Comparison of ENCODE assay signal across 7 mouse cellular contexts in the genomic region with DNA sequence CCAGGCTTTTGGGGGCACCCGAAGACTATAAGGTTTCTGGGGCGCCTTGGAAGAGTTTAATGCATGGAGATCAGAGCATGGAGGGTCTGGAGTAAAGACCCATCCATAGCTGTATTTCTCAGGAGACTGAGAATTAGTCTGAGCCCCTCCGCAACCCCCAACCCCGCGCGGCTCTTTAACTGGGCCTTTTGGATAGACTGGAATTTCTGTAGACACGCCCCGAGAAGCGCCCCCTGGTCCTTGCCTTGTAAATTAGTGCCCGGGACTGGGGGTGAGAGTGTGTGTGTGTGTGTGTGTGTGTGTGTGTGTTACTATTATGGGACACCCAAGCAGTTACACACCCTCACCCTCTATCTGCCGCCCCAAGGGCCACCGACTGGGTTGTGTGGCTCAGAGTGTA. TPM values are rescaled to one million over a fixed set of nuclear protein-coding genes. Genes with fewer than 3 reads are reported as not detected.
DNase-seq lines count a peak whose midpoint lies in the region; ATAC-seq and TF ChIP-seq lines count a peak whose summit lies in the region.

No protein-coding gene starts in this region.

- H3K4me1 ChIP-seq in spleen, adult 2 months (ENCODE audit: control insufficient read depth, insufficient read depth, insufficient read length) = no peaks in the 10 kb centered on the region
- peaks cover 41% of the 10 kb centered on the region for H3K4me1 ChIP-seq in forebrain, embryonic 12.5 days
- peaks cover 37% of the 10 kb centered on the region for H3K4me1 ChIP-seq in intestine, embryonic 15.5 days (replicated peaks)
- H3K4me1 ChIP-seq in lung, postnatal 0 days (ENCODE audit: insufficient read depth, low read depth, low read length) = peaks cover 15% of the 10 kb centered on the region; the same call in 1 of the 2 replicates

- TF ChIP-seq CTCF in spleen, adult 2 months (IDR thresholded peaks at IDR 0.05; ENCODE audit: extremely low read depth, insufficient read depth, insufficient read length, insufficient replicate concordance) = no peak
- peak; percentile 22 for TF ChIP-seq CTCF in lung, postnatal 0 days (IDR thresholded peaks at IDR 0.05)

- H3K4me2 ChIP-seq in forebrain, embryonic 12.5 days = peak overlapping the region; percentile 69
- H3K4me2 ChIP-seq in intestine, embryonic 15.5 days (replicated peaks) = peak overlapping the region; percentile 80
- peak overlapping the region; percentile 80 for H3K4me2 ChIP-seq in lung, postnatal 0 days (replicated peaks; ENCODE audit: low read depth, low read length)

- TF ChIP-seq POLR2A in spleen, adult 2 months (IDR thresholded peaks at IDR 0.05; ENCODE audit: low read depth, low read length) = no peak

- ATAC-seq in forebrain, embryonic 12.5 days (ENCODE audit: low FRiP score) = peak; percentile 30
- peak; percentile 23 for ATAC-seq in intestine, embryonic 15.5 days
- ATAC-seq in lung, postnatal 0 days = no peak

- WGBS in spleen, adult 2 months = 24% methylated on average over 12 of the region's 12 CpGs
- WGBS in forebrain, embryonic 12.5 days = 0% methylated on average over 12 of the region's 12 CpGs
- WGBS in intestine, embryonic 15.5 days = 6% methylated on average over 12 of the region's 12 CpGs
- WGBS in lung, postnatal 0 days = 8% methylated on average over 12 of the region's 12 CpGs

- no peak for TF ChIP-seq EP300 in lung, postnatal 0 days (IDR thresholded peaks at IDR 0.05)

- H3K27ac ChIP-seq in spleen, adult 2 months (ENCODE audit: insufficient read depth, low read length) = no peak overlapping the region
- H3K27ac ChIP-seq in forebrain, embryonic 12.5 days = peak overlapping the region; percentile 85; the same call in 1 of the 2 replicates
- H3K27ac ChIP-seq in intestine, embryonic 15.5 days = peak overlapping the region; percentile 88
- H3K27ac ChIP-seq in lung, postnatal 0 days (ENCODE audit: low read length) = peak overlapping the region; percentile 87

- H3K27me3 ChIP-seq in spleen, adult 2 months (ENCODE audit: control insufficient read depth, insufficient read depth, low read length) = peaks cover 7% of the 10 kb centered on the region
- peaks cover 15% of the 10 kb centered on the region; the same call in 1 of the 2 replicates for H3K27me3 ChIP-seq in forebrain, embryonic 12.5 days
- no peaks in the 10 kb centered on the region for H3K27me3 ChIP-seq in intestine, embryonic 15.5 days (replicated peaks)
- no peaks in the 10 kb centered on the region for H3K27me3 ChIP-seq in lung, postnatal 0 days (replicated peaks; ENCODE audit: insufficient read depth, low read length)

- H3K4me3 ChIP-seq in spleen, adult 2 months (ENCODE audit: extremely low read depth, insufficient read depth, insufficient read length) = peak overlapping the region; percentile 65; the same call in 1 of the 2 replicates
- peak overlapping the region; percentile 95 for H3K4me3 ChIP-seq in forebrain, embryonic 12.5 days (replicated peaks)
- peak overlapping the region; percentile 91 for H3K4me3 ChIP-seq in intestine, embryonic 15.5 days (replicated peaks)
- H3K4me3 ChIP-seq in lung, postnatal 0 days (ENCODE audit: low read depth, low read length) = peak overlapping the region; percentile 71

- no peaks in the 10 kb centered on the region for H3K9me3 ChIP-seq in forebrain, embryonic 12.5 days
- no peaks in the 10 kb centered on the region for H3K9me3 ChIP-seq in intestine, embryonic 15.5 days
- H3K9me3 ChIP-seq in lung, postnatal 0 days (ENCODE audit: low read length) = no peaks in the 10 kb centered on the region

- no peak for DNase-seq in spleen, adult 2 months (ENCODE audit: low read depth in 1 of 2, low spot score in 2 of 2)
- DNase-seq in spleen, postnatal 4 days (ENCODE audit: low spot score in 2 of 2) = no peak
- DNase-seq in lung, postnatal 0 days (ENCODE audit: low spot score) = peak; percentile 48
- DNase-seq in layer of hippocampus, adult 18-20 months (ENCODE audit: low spot score in 2 of 2) = no peak
- no peak for DNase-seq in urinary bladder, postnatal 25 days (ENCODE audit: low spot score)

- H3K36me3 ChIP-seq in spleen, adult 2 months (ENCODE audit: control insufficient read depth, insufficient read depth, low read length) = no peaks in the 10 kb centered on the region
- no peaks in the 10 kb centered on the region for H3K36me3 ChIP-seq in forebrain, embryonic 12.5 days (replicated peaks)
- no peaks in the 10 kb centered on the region for H3K36me3 ChIP-seq in intestine, embryonic 15.5 days
- H3K36me3 ChIP-seq in lung, postnatal 0 days (ENCODE audit: insufficient read depth, low read length) = no peaks in the 10 kb centered on the region

- H3K9ac ChIP-seq in forebrain, embryonic 12.5 days = peak overlapping the region; percentile 94
- H3K9ac ChIP-seq in intestine, embryonic 15.5 days = peak overlapping the region; percentile 63
- H3K9ac ChIP-seq in lung, postnatal 0 days (replicated peaks; ENCODE audit: low read depth) = peak overlapping the region; percentile 55

RNA-seq across cellular contexts. Expression of a gene that starts 0.5 kb away (rescaled TPM):
- 13.1 and 21.4 TPM in 2 replicates for polyA plus RNA-seq in spleen, adult 2 months (2012; rRNA removed)
- polyA plus RNA-seq in forebrain, embryonic 12.5 days (2016; fragmentation: Nextera tagmentation; extraction: Ambion mirVana) = 3.7 and 4.7 TPM in 2 replicates
- polyA plus RNA-seq in intestine, embryonic 15.5 days (2015; fragmentation: Nextera tagmentation; extraction: Ambion mirVana) = 5.6 and 5.9 TPM in 2 replicates
- polyA plus RNA-seq in lung, postnatal 0 days (2015; fragmentation: Nextera tagmentation; extraction: Ambion mirVana) = 9.8 and 11.1 TPM in 2 replicates
- total RNA-seq in layer of hippocampus, adult 18-20 months (2021) = 10 to 100 TPM; 22.6 to 23.8 TPM

RNA-seq across cellular contexts. Expression of a gene that starts 58.1 kb away (rescaled TPM):
- 19.6 and 26.8 TPM in 2 replicates for polyA plus RNA-seq in spleen, adult 2 months (2012; rRNA removed)
- polyA plus RNA-seq in forebrain, embryonic 12.5 days (2016; fragmentation: Nextera tagmentation; extraction: Ambion mirVana) = 0.34 TPM in 1 of 2 replicates, not detected in the other
- polyA plus RNA-seq in intestine, embryonic 15.5 days (2015; fragmentation: Nextera tagmentation; extraction: Ambion mirVana) = 0.55 and 0.95 TPM in 2 replicates
- 1.1 and 2.5 TPM in 2 replicates for polyA plus RNA-seq in lung, postnatal 0 days (2015; fragmentation: Nextera tagmentation; extraction: Ambion mirVana)
- under 1 TPM in 1 of 2 experiments, not detected in 1; 0.30 TPM for total RNA-seq in layer of hippocampus, adult 18-20 months (2021)
